Mouse (Mus musculus): Measurements from ENCODE around the gene Mxi1.

The Mxi1 gene

DNA sequence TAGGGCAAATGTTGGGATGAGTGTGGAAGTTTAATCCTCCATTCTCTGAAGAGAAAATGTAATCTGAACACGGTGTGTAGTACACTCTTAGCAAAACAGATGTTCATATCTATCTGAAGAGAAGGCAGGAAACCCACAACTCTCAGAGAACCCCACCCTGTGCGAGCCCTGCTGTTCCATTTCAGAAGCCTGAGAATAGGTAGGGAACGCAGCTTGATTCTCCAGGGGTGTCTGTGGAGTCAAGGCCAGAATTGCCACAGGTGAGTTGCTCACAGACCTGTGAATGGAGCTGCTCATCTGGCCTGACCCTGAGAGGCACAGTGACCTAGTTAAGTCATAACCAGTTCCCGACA lies 10.5 kb upstream of the Mxi1 start:
- DNase-seq (ENCODE audit: low read depth, low spot score) = no peak

GRCm38 (mm10) chr19:53303382-53303781 lies 6.9 kb upstream of the Mxi1 start:
- no peak for DNase-seq (ENCODE audit: low read depth, low spot score)

DNA sequence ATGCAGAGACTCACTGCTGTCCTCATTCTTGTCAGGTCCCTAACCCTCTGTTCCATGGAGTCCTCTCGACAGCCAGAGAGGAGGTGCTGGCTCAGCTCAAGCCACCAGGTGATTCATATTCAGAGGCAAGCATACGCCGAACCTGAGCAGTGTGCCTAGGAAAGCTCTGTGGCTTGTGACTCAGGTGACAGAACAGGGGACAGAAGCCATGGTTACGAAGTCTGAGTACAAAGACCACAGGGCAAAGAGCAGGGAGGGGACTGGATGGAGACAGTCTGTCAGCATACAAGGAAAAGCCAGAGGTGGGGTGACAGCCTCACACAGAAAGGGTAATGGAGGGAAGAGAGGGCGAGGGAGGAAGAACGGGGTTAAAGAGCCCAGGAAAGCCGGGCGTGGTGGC lies 4.7 kb upstream of the Mxi1 start:
- no peak for DNase-seq (ENCODE audit: low read depth, low spot score)

DNA sequence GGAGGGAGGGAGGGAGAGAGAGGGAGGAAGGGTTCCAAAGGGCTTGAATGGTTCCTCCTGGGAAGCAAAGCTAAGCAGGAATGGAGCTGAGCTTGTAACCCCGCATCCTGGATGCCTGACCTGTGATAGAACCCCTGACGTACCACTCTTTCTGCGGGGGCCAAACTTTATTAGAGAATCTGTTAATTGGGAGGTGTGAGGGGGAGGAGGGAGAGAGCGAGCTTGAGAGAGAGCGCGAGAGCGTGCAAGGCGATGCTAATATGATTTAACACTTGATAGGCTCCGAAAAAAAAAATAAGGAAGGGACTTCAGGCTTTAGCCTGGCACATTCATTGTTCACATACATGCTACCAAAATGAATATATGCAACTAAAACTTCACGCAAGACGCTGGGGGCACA lies 3.6 kb upstream of the Mxi1 start:
- DNase-seq (ENCODE audit: low read depth, low spot score) = no peak

- no peak for DNase-seq (ENCODE audit: low read depth, low spot score)
These were observed 3.1 kb upstream of the Mxi1 start for GRCm38 (mm10) chr19:53307219-53307618.

- DNase-seq (ENCODE audit: low read depth, low spot score) = no peak
These were observed 687 bp upstream of the Mxi1 start for GRCm38 (mm10) chr19:53309631-53310030.

DNA sequence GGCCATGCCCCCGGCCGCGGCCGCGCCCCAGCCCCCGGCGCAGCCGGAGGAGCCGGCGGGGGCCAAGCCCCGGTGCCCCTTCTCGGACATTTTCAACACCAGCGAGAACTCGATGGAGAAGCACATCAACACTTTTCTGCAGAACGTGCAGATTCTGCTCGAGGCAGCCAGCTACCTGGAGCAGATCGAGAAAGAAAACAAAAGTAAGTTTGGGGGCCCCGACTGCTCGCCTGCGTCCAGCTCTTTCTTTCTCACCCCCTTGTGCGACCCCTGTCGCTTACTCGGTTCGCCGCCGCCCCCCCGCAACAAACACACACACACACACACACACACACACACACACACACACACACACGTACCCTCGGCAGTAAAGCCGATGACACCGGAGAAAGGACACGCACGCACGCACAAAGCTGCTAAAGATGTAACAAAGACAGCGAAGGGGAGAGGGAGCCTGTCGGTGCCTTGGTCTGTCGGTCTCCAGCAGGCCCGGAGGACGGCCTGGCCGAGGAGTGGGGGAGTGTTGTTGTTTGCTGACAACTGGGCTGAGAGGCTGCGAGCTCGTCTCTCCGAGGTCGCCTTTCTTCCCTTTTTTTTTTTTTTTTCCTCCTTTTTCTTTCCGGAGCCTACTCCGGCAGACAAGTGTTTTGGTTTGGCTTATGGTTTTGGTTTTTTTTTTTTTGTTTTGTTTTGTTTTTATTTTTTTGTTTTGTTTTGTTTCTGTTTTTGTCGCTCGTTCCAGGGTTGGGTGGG lies 629 bp downstream of the Mxi1 start:
- peak; percentile 57 for DNase-seq (ENCODE audit: low read depth, low spot score)

GRCm38 (mm10) chr19:53311524-53312335 lies 1.4 kb downstream of the Mxi1 start:
- DNase-seq (ENCODE audit: low read depth, low spot score) = peak; percentile 60

DNA sequence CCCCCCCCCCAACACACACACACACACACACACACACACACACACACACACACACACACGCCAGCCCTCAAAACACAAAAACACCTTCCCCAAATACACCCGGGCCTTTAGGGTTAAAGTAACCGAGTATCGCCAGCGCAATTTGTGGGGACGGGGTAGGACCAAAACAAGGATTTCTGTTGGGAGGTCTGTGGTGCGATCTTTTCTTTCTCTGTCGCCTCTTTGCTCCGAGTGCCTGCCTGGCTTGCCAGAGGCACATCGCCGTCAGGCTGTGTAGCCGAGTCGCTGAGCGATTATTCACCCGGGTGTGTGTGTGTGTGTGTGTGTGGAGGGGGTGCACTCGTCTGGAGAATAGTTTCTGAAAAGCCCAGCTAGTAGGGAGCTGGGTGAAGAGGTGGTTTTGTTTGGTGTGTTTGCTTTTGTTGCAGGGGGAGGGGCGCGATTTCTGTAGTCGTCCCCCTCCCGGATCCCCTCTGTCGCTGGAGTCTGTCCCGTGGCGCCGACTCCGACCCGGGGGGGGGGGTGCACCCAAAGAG lies 2.1 kb downstream of the Mxi1 start:
- peak; percentile 69 for DNase-seq (ENCODE audit: low read depth, low spot score)

DNA sequence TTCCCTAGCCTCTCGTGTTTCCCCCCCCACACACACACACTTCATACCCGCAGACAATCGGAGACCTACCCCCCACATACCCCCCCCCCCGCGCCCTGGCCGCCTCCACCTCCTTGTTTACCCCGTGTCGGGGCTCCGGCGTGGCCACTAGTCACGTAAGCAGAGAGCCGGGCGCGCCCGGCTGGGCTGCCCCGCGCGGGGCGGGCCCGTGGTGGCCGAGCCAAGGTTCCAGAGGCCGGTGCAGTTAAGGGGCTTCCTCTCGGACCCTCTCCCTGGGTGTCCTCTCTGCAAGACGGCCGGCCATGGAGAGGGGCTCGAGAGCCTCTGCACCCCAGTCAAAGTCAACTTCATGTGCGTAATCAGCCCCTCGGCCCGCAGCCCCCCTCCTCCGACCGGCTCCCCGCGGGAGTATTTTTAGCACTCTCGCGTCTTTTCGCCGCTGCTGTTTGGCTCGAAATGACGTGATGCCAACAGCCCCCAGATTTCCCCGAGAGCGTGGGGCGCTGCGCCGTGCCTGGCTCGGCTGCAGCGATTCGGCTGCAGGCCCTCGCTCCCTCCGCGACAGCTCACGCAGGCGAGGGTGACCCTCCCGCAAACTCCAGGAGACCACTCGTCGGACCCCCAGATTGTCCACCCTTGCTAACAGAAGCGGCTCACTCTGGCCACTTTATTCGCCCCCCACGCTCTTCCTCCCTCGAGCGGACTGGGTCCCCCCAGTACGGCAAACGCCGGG lies 2.8 kb downstream of the Mxi1 start:
- DNase-seq (ENCODE audit: low read depth, low spot score) = peak; percentile 80

DNA sequence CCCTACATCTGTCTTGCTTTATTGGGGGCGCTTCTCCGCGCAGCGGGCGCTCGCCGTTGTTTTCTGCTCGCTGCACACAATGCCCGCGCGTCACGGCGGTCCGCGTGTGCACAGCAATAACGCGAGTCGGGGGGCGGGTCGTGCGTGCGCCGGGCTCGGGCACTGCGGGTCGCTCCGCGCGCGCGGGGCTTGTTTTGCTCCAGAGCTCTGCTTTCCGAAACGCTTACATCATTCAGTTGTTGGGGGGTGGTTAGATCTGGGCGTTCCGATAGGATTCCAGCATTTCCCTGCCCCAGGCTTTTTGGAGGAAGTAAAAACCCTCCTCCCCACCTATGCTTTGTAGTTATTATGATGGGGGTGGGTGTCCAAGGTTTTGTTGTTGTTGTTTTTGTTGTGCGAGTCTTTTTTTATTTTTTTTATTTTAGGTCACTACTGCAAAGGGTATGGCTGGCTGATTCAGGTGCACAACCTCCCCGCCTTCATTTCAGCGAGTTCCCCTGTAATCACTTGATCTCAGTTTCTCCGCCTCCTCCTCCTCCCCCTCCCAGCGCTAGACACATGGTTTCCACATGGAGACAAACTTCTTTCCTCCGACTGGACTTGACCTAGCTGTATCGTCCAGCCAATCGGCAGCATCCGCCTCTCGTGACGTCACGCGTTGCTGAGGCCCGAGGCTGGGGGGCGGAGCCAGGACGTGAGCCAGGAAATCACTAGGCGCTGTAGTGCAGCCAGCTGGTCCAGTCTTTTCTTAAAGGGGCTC lies 3.5 kb downstream of the Mxi1 start:
- peak; percentile 99 for DNase-seq (ENCODE audit: low read depth, low spot score)

DNA sequence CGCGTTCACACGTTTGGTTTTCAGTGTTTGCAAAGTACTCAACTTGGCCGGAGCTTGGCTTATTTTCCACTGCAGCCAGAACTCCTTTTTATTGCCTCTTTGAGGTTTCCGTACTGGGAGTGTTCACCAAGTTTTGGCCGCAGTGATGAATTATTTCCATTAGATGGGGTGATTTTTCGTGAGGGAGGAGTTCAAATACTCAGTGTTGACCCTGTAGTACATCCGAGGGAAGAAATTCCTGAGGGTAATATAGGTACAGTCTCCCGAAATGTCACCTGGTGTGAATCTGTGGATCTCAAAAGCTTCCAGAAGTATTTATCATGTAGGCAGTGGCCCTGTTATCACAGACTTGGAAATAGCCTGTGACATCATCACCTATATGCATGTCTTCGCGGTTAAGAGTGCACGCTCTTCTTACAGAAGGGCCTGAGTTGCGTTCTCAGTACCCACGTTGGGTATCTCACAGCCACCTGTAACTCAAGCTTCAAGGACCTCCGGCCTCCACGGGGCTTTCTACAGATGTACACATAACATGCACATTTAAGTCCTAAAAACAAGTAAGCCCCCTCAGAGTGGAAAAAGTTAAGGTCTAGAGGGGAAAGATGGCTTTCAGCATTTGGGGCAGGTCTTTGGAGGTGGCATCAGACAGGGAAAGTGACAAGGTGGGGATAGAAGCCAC lies 4.4 kb downstream of the Mxi1 start:
- no peak for DNase-seq (ENCODE audit: low read depth, low spot score)

DNA sequence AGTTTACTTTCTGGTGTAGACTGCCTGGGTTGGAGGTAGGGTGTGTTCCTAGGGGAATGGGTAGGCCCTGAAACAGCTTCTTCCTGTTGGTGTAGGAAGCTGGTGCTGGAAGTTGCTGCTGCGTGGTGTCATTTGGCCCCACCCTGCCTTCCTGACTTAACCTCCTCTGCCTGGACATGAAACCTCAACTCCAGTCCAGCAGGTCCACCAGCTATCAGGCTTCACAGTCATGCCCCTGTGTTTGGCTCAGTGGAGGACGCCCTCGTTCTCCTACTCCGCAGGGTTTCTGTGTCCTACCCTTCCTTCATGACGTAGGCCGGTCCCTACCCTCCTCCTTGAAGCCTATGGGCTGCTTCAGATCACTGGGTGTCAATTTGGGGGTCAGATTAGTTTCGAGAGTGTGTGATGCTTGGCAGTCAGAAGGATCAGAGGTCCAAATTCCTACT lies 4.9 kb downstream of the Mxi1 start:
- DNase-seq (ENCODE audit: low read depth, low spot score) = no peak

GRCm38 (mm10) chr19:53316105-53316504 lies 5.8 kb downstream of the Mxi1 start:
- DNase-seq (ENCODE audit: low read depth, low spot score) = no peak

GRCm38 (mm10) chr19:53316963-53317362 lies 6.6 kb downstream of the Mxi1 start:
- no peak for DNase-seq (ENCODE audit: low read depth, low spot score)

DNA sequence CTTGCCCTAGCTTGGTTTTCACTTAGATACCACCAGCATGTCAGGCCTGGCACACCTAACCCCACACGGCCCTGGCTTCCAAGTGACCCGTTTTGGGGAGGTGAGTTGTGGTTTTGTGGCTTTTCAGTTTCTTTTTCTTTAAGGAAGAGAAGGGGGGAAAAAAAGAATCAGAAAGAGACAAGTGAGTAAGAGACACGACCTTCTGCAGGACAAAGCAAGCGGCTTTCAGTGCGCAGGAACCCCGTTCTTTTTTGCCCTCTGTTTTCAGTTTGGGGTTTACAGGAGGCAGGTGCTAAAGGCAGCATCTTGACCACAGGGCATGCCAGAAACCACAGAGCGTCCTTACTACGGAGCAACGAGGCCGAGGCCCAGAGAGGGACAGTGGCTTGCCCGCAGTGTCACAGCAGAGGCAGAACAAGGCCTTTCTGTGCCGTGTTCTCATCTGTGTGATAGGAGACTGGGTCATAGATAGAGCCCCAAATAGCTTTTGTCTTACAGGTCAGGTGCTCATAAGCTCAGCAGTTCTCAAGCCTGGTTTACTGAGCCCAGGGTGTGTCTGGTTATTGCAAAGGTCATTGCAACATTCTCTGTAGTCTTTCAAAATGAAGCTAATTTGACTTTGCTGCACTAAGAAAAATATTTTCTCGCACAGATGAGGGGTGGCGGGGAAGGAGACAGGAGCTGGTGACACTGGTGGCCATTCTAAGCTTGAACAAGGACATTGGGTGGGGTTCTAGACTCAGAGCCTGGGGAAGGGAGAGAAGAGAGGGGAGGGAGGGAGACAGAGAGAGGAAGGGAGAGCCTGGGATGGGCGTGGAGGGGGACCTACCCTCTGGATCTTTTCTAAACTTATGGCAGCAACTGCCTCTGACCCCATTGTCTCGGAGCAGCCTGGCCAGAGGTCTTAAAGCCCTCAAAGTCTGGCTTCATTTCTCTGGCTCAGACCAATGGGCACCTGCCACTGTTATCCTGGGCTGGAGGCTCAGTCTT lies 8.1 kb downstream of the Mxi1 start:
- DNase-seq (ENCODE audit: low read depth, low spot score) = no peak

DNA sequence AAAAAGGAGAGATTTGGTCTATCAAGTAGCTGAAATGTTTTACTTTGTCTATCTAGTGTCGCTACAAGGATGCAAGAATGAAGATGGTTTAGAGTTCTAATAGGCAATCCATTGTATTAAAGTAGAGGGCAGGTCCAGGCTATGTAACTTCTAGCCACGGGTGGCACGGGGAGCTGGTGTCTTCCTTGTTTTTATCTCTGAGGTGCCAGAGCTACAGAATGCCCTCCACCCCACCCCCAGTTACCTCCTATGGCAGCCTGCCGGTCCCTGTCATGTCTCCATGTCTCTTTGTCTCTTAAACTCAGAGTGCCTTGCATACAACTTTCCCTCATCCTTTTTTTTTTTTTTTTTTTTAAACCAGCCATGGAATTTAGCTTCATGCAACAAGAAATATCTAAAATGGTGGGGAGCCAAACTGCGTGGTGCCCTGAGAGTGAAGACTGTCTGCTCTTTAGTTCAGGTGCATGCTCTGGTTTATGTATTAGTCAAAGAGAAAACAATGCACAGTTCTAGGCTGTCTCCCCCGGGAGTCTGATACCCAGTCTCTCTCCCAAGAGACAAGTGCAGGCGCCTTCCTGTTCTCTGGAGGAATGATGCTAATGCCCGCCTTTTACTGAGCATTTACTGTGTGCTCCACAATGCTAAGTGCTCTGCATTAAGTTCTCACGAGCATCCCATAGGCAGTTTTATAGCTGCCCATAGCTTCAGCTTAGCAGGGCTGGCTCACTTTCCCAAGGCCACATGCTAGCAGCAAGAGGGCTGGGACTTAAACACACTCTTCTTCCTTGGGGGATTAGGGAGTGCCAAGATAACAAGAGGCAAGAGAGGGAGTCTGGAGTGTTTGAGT lies 10.2 kb downstream of the Mxi1 start:
- DNase-seq (ENCODE audit: low read depth, low spot score) = no peak

DNA sequence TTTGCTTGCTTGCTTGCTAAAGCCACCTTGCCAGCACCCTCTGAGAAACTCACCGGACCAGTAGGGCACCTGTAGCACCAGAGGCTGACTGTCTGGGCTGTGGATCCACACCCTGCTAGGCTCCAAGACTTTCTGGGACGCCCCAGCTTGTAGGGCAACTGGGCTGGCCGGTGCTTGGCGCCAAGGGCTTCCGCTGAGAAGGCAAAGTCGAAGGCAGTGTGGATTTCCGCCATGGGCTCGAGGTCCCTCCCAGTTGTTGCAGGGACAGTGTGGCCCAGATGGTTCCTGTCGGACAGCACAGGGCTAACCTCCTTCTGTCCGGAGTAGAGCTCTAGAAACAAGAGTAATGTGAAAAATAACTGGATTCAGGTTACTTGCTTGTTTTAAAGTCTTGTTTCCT lies 11.0 kb downstream of the Mxi1 start:
- no peak for DNase-seq (ENCODE audit: low read depth, low spot score)

All from 3T3-L1 (cell line).